Mouse (Mus musculus) layer of hippocampus, adult 11-12 months (tissue): ENCODE results near the gene Mccc1.

Experiments used
- DNase-seq: peaks from one replicate; pipeline ENCODE4 v3.0.0; 2022; ENCODE audit warnings: low spot score

Mccc1 gene

DNA sequence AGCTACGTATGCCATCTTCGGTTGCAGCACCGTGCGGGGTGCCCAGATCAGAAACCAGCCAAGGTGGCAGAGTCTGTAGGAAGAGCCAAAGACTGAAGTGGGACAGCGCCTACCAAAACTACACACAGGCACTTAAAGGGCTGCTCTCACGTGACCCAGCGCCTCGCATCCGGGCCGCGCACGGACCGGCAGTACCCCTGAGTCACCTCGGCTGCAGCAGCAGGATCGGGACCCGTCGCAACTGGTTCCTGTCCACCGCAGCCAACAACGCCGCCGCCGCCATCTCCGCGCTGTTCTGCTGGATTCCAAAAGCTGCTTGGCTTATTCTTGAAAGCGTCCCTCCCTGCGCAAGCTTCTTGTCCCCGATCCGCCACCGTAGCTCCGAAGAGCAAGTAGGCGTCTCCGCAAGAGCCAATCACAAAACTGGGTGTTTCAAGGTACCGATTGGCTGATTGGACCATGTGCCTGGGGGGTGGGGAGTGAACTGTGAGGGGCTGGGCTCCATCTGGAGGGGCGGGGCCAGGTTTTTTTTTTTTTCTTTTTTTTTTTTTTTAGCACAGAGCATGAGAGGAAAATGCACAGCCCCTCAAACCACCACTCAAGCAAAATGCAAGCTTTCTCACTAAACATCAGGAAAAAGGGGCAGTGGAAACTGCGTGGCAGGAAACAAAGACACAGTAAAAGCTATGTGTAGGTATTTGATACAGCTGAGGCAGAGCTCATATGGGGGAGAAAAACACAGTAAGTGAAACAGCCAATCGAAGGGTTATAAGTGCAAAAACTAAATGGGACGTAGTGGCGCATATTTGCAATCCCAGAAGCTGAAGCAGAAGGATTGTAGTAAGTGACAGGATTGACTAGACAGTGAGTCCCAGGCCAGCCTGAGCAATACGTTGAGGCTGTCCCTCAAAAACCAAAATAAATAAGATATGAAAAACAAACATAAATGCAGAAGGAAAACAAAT lies at the start of gene Mccc1:
Gene Mccc1 (minus strand): TSS at position 404 of the 965 bp plus-strand sequence.
- DNase-seq: peak; percentile 96

DNA sequence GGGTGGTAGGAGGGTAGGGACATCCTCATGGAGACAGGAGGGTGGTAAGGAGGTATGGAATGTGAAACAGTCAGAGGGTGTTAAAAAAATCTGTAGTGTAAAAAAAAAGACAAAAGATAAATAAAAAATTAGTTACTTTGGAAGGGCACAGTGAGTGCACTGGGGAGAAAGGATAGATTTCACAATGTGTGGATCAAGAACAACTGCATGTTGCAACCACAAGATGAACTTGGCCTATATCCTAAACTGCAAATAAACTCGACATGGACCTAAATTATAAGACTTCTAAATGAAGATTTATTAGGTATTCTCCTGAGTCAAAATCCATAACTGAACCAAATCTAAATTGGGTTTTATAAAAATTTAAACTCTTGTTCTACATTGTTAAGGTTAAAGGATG lies 48.6 kb upstream of the Mccc1 start:
- no peak for DNase-seq

GRCm38 (mm10) chr3:36045086-36045485 lies 44.6 kb upstream of the Mccc1 start:
- no peak for DNase-seq

DNA sequence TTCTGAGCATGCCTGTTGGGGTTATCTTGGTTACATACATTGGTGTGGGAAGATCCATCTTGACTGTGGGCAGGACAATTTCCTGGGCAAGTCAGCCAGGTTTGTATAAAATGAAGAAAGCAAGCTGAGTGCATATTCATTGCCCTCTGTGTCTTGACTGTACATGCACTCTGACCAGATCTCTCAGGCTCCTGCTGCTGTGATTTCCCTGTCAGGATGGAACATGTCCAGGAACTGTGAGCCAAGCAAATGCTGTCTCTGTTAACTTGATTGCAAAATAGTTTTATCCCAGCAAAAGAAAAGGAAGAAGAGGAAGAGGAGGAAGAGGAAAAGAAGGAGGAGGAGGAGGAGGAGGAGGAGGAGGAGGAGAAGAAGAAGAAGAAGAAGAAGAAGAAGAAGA lies 44.0 kb upstream of the Mccc1 start:
- no peak for DNase-seq

- no peak for DNase-seq
Measured at GRCm38 (mm10) chr3:36031740-36032510, 31.4 kb upstream of the Mccc1 start.

- no peak for DNase-seq
Measured at GRCm38 (mm10) chr3:36029993-36030392, 29.5 kb upstream of the Mccc1 start.

- no peak for DNase-seq
Measured at GRCm38 (mm10) chr3:36025732-36026131, 25.3 kb upstream of the Mccc1 start.

DNA sequence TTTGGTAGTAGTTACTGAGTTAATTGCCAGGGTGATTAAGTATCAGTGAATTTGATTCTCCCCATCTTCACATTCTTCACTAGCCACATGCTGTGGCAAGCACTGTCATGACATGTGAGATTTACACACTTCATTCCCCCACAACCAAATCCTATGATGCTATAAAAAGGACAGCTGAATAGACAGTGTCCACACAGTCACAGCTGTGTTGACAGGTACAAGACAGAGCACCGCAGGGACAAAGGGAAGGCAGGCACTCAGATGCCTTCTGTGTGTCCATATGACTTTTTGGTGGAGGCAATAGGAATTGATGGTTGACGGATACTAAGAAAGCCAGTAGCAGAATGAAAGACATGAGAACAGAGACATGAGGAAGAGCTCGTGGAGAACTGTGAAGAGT lies 10.8 kb upstream of the Mccc1 start:
- no peak for DNase-seq

- DNase-seq: no peak
Measured at GRCm38 (mm10) chr3:36008411-36009154, 8.1 kb upstream of the Mccc1 start.

- no peak for DNase-seq
Measured at GRCm38 (mm10) chr3:36004028-36004895, 3.8 kb upstream of the Mccc1 start.

DNA sequence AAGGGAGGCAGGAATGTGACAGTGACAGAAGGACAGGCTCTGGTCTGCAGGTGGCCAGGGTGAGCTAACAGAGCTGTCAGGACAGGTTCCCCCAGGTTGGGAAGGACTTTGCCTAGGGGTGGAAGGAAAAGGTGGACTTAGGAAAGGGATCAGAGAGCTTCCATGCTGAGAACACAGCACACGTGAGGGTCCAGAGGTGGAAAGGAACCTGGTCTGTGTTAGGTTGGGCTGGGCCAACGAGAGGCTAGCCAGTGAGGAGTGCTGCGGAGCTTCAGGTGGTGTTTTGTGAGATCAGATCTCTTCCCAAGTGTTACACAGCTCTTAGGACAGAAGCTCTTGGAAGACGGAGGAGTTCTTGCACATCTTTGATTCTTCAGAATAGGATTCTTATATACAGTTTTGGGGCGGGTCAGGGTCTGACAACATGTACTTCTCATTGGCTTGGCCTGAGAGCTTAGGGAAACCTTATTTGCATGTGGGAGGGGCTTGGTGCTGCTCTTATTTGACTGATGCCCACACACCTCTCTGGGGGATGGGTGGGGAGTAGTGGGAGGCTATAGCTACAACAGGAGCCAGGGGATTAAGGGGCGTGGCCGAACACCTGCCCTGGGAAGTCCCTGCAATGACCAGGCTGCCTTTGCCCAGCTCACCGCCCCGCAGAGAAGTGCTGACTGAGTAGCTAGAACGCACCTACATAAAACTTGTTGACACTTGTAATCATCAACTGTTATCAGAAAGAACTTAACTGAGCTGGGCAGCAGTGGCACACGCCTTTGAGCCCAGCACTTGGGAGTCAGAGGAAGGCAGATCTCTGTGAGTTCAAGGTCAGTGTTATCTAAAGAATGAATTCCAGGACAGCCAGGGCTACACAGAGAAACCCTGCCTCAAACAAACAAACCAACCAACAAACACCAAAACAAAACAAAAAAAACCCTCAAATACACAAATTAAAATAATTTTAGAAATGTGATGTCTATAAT lies 5.6 kb downstream of the Mccc1 start:
- no peak for DNase-seq

DNA sequence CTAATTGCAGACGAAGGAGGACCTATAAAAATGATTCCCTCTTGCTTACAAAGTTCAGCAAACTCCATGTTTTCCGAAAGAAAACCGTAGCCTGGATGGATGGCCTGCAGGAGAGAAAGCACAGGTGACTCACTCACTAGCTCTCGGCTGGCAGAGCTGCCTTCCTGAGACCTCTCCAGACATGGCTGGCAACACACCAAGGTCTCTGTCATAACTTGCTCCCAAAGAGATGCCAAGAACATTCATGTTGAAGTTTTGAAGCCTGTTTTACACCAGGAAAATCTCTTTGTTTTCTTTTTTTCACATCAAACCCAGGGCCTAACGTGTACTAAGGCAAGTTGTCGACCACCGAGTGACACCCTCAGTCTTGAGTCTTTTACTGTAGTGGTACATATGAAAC lies 9.8 kb downstream of the Mccc1 start:
- DNase-seq: no peak

GRCm38 (mm10) chr3:35988031-35988430 lies 12.4 kb downstream of the Mccc1 start:
- DNase-seq: no peak

DNA sequence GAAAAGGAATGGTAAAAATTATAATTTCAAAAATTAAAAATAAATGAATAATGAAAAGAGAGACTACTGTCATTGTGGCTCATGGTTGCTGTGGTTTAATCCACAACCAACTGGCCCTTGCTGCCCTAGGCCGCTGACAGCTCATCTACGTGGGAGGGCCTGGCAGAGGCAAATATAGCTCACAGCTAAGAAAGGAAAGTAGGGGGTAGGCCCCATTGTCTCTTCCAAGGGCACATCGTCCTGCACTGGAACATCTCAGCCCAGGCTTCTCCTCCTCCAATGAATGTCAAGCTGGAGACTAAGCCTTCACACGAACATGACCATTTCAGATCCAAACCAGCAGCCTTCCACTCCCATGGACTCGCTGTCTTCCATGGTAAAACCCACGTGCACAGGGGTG lies 14.2 kb downstream of the Mccc1 start:
- DNase-seq: no peak

DNA sequence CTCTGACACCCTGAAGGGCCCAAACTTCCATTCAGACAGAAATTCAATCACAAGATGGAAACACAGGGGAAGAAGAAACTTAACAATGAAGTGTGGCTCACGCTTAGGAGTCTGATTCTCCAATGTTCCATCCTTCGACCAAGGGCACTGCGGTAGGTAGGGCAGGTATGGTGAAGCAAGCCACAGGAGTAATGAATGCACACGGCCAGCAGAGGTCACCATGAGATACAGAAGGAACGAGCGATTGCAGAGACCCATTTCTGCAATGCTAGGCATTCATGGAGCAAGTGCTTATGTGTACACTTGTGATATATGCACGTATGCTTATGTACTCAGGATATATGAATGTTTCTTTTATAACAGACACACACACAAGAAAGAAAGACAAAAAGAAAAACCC lies 26.9 kb downstream of the Mccc1 start:
- DNase-seq: no peak

- DNase-seq: peak; percentile 37
Measured at GRCm38 (mm10) chr3:35972985-35973384, 27.5 kb downstream of the Mccc1 start.

- no peak for DNase-seq
Measured at GRCm38 (mm10) chr3:35971149-35971548, 29.3 kb downstream of the Mccc1 start.

- no peak for DNase-seq
Measured at GRCm38 (mm10) chr3:35970441-35970840, 30.0 kb downstream of the Mccc1 start.

- no peak for DNase-seq
Measured at GRCm38 (mm10) chr3:35967366-35967921, 33.0 kb downstream of the Mccc1 start.

DNA sequence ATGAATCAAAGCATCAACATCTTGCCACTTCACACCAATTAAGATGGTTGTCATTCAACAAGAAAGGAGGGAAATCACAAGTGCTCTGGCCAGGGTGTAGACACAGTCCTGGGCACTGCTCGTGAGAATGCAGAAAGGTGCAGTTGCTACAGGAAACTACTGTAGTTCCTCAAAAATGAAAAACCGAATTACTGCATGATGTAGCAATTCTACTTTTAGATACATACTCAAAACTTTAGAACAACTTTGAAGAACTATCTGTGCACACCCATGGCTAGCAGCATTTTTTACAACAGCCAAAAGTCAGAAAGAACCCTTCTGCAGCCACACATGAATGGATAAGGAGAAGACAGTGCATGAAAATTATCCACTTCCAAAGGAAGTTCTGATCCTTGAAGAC lies 34.0 kb downstream of the Mccc1 start:
- no peak for DNase-seq
